Mouse (Mus musculus) CH12.LX (cell line): ENCODE results near the gene Rab1b.

Source experiments
- CTCF ChIP-seq, 2 experiments: IDR thresholded peaks in 1 of 2; conservative IDR thresholded peaks in 1 of 2; 2 replicates each; pipeline ENCODE4 v1.5.1; 2011 to 2012; ENCODE audit warnings: low read depth in 2 of 2, low read length in 2 of 2, improper control_type of control experiment in 1 of 2, inconsistent platforms in 1 of 2, mild to moderate bottlenecking in 1 of 2, moderate library complexity in 1 of 2
- EP300 ChIP-seq: IDR thresholded peaks from 2 replicates; pipeline ENCODE4 v1.6.1; 2011; ENCODE audit warnings: low read length, improper control_type of control experiment

DNA sequence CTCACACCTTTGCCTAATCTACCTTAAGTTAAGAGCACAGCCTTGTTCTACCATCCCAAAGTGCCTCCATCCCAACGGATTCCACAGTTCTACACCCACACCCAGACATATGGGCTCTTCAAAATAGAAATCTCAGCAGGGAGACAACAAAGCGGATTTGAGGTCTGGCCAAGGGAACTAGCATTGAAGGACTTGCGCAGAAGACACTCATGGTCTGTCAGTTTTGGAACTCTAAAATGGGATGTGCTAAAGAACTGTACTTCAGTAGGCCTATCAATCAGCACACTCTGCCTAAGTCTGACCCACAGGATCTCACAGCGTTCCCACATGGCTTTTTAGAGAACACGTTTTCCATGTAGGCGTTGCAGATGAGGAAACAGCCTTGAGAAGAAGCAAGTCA lies 43.5 kb upstream of the Rab1b start:
- TF ChIP-seq CTCF (conservative IDR thresholded peaks at IDR 0.05 in 1 of 2, IDR thresholded peaks at IDR 0.05 in 1 of 2; ENCODE audit: low read depth in 2 of 2, low read length in 2 of 2) (no peak), EP300 (no peak)
